Mouse (Mus musculus) embryonic facial prominence, embryonic 15.5 days (tissue): ENCODE results near the gene Nav3. TPM values are rescaled to one million over a fixed set of nuclear protein-coding genes. Genes with fewer than 3 reads are reported as not detected.

Source experiments
- ATAC-seq: fragments of 200-750 bp; cut with Nextera tagmentation; 2 replicates; pipeline ENCODE4 v1.8.0; 2017; ENCODE audit warnings: low read depth, moderate TSS enrichment; ENCODE audit not compliant: insufficient number of reproducible peaks, low FRiP score, low TSS enrichment
- H3K27ac ChIP-seq: fragments of 300-500 bp; sonication (generic); replicated peaks from 2 replicates; pipeline ENCODE4 v1.5.1; 2015; ENCODE audit warnings: mild to moderate bottlenecking, inconsistent platforms
- H3K27me3 ChIP-seq: fragments of 300-500 bp; sonication (generic); 2 replicates; pipeline ENCODE4 v1.6.1; 2015; ENCODE audit warnings: inconsistent platforms
- H3K36me3 ChIP-seq: fragments of 300-500 bp; sonication (generic); 2 replicates; pipeline ENCODE4 v1.6.1; 2015; ENCODE audit warnings: mild to moderate bottlenecking, inconsistent platforms
- H3K4me1 ChIP-seq: fragments of 300-500 bp; sonication (generic); 2 replicates; pipeline ENCODE4 v1.6.1; 2015; ENCODE audit warnings: inconsistent platforms
- H3K4me2 ChIP-seq: fragments of 300-500 bp; sonication (generic); replicated peaks from 2 replicates; pipeline ENCODE4 v1.6.1; 2015; ENCODE audit warnings: mild to moderate bottlenecking, inconsistent platforms
- H3K4me3 ChIP-seq: fragments of 300-500 bp; sonication (generic); replicated peaks from 2 replicates; pipeline ENCODE4 v1.5.1; 2015; ENCODE audit warnings: mild to moderate bottlenecking, inconsistent platforms
- H3K9ac ChIP-seq: fragments of 300-500 bp; sonication (generic); 2 replicates; pipeline ENCODE4 v1.6.1; 2015; ENCODE audit warnings: inconsistent platforms
- H3K9me3 ChIP-seq: fragments of 300-500 bp; sonication (generic); replicated peaks from 2 replicates; pipeline ENCODE4 v1.6.1; 2016; ENCODE audit warnings: inconsistent platforms
- WGBS: fragments of 180-500 bp; shearing (Covaris S2); methylation state at CpG from one replicate; pipeline ENCODE4 v1.1.7; 2015; 5-methylcytosine and 5-hydroxymethylcytosine counted together
- polyA plus RNA-seq: library from polyadenylated mRNA; unstranded; fragments of >200 nt; fragmentation: Nextera tagmentation; extraction: Ambion mirVana; gene quantifications from 2 replicates; pipeline ENCODE4 v1.2.1, GENCODE M21; 2015

The Nav3 gene
- polyA plus RNA-seq, 1 experiment from 2014 or later: 5.6 TPM

DNA sequence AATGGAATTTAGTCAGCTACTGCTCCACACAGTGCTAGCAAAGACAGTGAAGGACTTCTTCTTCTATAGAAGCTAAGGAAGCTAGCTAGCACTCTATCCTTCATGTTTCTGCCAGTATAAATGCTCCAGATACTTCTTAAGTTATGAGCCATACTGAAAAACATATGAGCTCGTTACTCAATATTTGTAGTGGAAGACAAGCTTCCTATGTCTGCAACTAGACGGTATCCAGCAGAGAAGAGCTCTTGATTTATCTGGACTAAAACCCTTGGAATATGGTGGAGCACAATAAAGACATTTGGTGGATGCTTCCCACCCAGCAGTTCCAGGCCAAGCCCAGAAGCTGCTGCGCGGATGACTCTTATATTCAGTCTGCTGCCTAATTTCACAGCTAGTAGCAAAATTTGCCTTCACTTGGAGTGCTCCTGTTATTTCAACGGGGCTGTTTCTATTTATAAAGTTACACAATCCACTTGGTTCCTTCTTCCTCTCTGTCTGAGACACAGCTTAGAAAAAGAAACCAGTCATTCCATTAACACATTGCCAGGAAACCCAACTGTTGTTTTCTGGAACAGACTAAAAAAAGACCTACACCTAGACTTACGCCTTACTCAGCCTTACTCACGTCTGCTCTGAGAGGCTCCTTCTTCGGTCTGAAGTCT lies 470.0 kb downstream of the Nav3 start:
- Histone ChIP-seq H3K36me3 (no peaks in the 10 kb centered on the region), H3K4me1 (no peaks in the 10 kb centered on the region), H3K4me3 (no peak overlapping the region), H3K4me2 (no peak overlapping the region), H3K9me3 (no peaks in the 10 kb centered on the region), H3K27ac (no peak overlapping the region; the same call in 1 of the 2 replicates), H3K9ac (no peak overlapping the region), H3K27me3 (no peaks in the 10 kb centered on the region)
- ATAC-seq: no peak
- 71% methylated on average over 8 of the region's 8 CpGs for WGBS

DNA sequence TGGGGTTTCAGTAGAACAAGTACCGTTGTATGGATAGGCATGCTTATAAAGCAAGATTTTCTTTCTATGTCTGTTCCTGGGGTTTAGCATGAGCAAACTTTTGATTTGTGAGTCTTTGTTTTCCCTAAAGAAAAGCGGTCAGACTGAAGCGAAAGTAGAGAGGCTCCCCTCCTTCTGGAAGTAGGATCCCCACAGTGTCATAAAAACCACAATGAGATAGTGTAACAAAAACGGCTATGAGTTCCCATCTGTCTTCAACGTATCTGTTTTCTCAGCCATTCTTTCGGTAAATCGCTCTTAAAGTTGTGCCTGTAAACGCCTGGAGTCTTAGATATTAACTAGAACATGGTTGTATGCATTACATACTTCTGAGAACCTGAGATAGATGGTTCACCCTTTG lies 479.7 kb downstream of the Nav3 start:
- H3K27me3 ChIP-seq: no peaks in the 10 kb centered on the region
- H3K4me1 ChIP-seq: no peaks in the 10 kb centered on the region
- ATAC-seq: no peak
- H3K9ac ChIP-seq: no peak overlapping the region
- whole genome bisulfite sequencing: 70% methylated on average over 8 of the region's 8 CpGs
- no peaks in the 10 kb centered on the region for H3K9me3 ChIP-seq
- H3K4me2 ChIP-seq: no peak overlapping the region
- H3K36me3 ChIP-seq: no peaks in the 10 kb centered on the region
- H3K27ac ChIP-seq: no peak overlapping the region
- no peak overlapping the region for H3K4me3 ChIP-seq

DNA sequence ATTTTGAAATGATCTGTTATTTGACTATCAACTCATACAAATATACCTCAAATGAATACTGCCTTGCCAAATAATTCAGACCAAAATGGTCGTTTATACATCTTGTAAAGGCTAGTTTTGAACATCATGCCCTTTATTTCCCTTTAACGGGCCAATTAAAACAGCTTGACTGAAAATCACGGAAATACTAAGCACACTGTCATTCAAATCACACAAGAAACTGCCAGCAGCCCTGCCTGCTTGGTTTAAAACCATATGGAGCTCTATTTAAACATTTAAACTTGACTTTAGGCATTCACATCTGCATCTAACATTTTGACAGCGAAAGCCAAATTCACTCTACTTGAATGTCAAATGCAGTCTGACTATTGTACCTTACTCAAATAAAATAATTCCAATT lies 481.8 kb downstream of the Nav3 start:
- H3K27me3 ChIP-seq: no peaks in the 10 kb centered on the region
- H3K4me2 ChIP-seq: no peak overlapping the region
- no peaks in the 10 kb centered on the region for H3K36me3 ChIP-seq
- no peaks in the 10 kb centered on the region for H3K4me1 ChIP-seq
- ATAC-seq: no peak
- 62% methylated on average over 4 of the region's 4 CpGs for WGBS
- no peak overlapping the region for H3K9ac ChIP-seq
- no peak overlapping the region for H3K27ac ChIP-seq
- H3K9me3 ChIP-seq: no peaks in the 10 kb centered on the region
- H3K4me3 ChIP-seq: no peak overlapping the region

DNA sequence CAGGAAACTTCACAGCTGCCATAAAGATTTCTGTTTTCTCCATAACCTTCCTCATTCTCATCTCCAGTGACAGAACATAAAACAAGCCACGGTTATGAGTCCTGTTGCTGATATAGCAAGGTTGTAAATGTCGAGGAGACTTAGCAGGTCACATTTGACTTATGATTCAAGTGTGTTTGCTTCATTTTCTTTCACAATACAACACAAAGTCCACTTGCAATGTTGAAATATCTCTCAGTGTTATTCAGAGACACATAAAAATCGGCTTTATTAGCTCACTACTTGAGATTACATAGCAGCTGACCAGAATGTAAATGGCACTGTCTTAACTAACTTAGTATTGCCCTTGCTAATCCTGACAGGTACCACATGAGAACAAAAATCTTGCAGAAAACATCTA lies 482.5 kb downstream of the Nav3 start:
- no peaks in the 10 kb centered on the region for H3K27me3 ChIP-seq
- 75% methylated on average over 3 of the region's 3 CpGs for WGBS
- H3K36me3 ChIP-seq: no peaks in the 10 kb centered on the region
- H3K4me2 ChIP-seq: no peak overlapping the region
- no peaks in the 10 kb centered on the region for H3K4me1 ChIP-seq
- H3K4me3 ChIP-seq: no peak overlapping the region
- ATAC-seq: no peak
- H3K9ac ChIP-seq: no peak overlapping the region
- H3K27ac ChIP-seq: no peak overlapping the region
- no peaks in the 10 kb centered on the region for H3K9me3 ChIP-seq

DNA sequence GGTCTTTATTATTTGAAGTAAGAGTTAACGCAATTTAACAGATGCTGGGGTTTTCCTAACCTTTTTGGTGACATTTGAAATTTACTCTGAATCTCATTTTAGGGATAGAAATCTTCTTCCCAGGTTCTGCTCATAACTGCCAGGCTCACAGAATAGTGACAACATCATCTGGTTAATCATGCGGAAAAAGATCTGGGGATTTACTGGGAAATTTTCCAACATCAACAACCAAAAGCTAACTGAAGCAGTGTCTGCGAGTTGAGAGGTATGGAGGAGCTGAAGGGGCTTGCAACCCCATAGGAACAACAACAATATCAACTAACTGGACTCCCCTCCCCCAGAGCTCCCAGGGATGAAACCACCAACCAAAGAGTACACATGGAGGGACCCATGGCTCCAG lies 505.7 kb downstream of the Nav3 start:
- no peak overlapping the region for H3K27ac ChIP-seq
- no peak for ATAC-seq
- no peak overlapping the region for H3K9ac ChIP-seq
- H3K4me3 ChIP-seq: no peak overlapping the region
- H3K9me3 ChIP-seq: no peaks in the 10 kb centered on the region
- H3K27me3 ChIP-seq: no peaks in the 10 kb centered on the region
- H3K4me2 ChIP-seq: no peak overlapping the region
- H3K36me3 ChIP-seq: no peaks in the 10 kb centered on the region
- WGBS: 54% methylated on average over 3 of the region's 3 CpGs
- H3K4me1 ChIP-seq: no peaks in the 10 kb centered on the region

DNA sequence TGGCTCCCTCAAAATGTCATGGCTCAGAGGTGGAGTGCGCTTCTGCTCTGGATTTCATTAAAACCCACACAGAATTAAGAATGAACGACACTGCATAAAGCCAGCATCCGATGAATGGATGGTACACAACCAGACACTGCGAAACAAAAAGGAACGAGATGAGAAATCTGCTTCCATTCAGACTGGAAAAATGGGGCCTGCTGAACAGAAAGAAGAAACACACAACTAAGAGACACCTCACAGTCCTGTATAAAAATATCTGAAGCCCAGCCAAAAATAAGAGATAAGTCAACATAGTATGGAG lies 526.7 kb downstream of the Nav3 start:
- Histone ChIP-seq H3K27ac (no peak overlapping the region), H3K36me3 (no peaks in the 10 kb centered on the region), H3K4me2 (0 out of 2 replicates have a peak overlapping the region, but pooled peaks have one; percentile 22), H3K9ac (no peak overlapping the region), H3K4me3 (no peak overlapping the region), H3K9me3 (no peaks in the 10 kb centered on the region), H3K27me3 (no peaks in the 10 kb centered on the region), H3K4me1 (no peaks in the 10 kb centered on the region)
- 26% methylated on average over 5 of the region's 5 CpGs for WGBS
- peak; percentile 24; the same call in 1 of the 2 replicates for ATAC-seq

DNA sequence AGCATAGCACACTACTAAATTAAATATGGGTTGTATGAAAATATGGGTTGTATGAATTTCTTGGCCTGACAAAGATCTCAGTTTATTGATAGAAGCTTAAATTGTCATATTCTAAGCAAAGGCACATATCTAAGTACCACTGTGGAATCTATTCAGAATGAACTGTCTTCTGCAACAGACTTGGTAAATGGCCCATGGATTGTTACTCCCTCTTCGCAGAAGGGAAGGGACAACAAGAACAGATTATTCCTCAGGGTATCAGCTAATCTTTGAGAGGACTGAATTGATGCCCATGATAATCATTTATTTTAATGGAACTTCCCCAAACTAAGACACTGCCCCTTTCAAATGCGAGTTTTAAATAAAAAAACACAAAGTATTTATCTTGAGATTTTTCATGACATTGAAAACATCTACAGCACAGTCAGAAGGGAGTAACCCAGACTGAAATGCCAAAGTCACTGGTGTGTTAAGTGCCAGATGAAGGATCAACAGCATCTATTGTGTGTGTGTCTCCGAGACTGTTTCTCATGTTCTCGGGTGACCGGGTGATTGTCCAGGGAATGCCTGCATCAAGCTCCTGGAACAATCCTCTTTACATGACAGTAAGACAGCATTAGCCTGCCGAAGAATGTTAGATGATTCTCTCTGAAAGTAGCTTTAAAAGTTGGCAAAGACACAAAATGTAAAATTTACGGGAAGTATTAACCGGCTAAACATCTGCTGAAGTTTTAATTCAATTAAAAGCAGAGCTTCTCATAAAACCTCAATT lies 527.3 kb downstream of the Nav3 start:
- Histone ChIP-seq H3K4me2 (peak overlapping the region; percentile 22; the same call in 1 of the 2 replicates), H3K9me3 (no peaks in the 10 kb centered on the region), H3K27me3 (no peaks in the 10 kb centered on the region), H3K27ac (no peak overlapping the region), H3K4me1 (no peaks in the 10 kb centered on the region), H3K9ac (no peak overlapping the region), H3K4me3 (no peak overlapping the region), H3K36me3 (no peaks in the 10 kb centered on the region)
- ATAC-seq: peak; percentile 15; the same call in 1 of the 2 replicates
- 31% methylated on average over 8 of the region's 8 CpGs for WGBS

DNA sequence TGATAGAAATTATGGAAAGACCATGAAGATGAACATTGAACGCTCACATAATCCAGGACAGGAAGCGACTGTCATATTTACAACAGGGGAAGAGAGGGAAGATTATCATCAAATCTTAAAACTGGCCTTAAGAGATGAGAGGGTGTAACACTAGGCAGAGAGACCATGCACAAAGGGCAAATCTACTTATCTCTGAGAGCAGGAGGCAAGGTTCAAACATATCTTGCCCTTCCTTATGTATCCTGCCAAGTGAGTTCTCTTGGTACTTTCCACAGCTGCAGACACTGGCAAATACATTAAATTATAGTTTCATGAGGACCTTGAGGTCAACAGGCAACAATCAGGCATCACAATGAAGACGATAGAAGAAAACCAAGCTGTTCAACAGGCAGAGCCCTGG lies 529.9 kb downstream of the Nav3 start:
- H3K27me3 ChIP-seq: no peaks in the 10 kb centered on the region
- H3K27ac ChIP-seq: no peak overlapping the region
- no peak overlapping the region for H3K4me2 ChIP-seq
- peaks cover 4% of the 10 kb centered on the region; the same call in 1 of the 2 replicates for H3K4me1 ChIP-seq
- H3K9me3 ChIP-seq: no peaks in the 10 kb centered on the region
- no peak for ATAC-seq
- no peak overlapping the region for H3K9ac ChIP-seq
- WGBS: 80% methylated on average over 3 of the region's 3 CpGs
- no peaks in the 10 kb centered on the region for H3K36me3 ChIP-seq
- H3K4me3 ChIP-seq: no peak overlapping the region

DNA sequence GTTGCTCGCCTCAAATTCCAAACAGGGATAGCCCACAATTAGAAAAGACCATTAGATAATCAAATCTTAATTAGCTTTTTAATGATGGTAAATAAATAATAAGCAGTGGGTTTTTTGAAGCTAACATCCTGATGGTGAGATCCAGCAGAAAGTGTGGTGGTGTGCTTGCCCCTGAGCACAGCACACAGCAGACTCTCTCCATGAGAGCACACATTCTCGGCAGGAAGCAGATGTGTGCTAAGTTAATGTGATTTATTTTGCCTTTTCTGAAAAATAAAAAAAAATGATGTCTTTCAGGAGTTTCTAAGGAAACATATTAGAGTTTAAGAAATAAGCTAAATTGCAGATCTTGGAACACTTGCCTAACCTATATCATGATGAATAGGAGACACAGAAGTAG lies 531.9 kb downstream of the Nav3 start:
- Histone ChIP-seq H3K4me1 (peaks cover 7% of the 10 kb centered on the region), H3K9me3 (no peaks in the 10 kb centered on the region), H3K4me2 (no peak overlapping the region), H3K36me3 (no peaks in the 10 kb centered on the region), H3K4me3 (no peak overlapping the region), H3K9ac (no peak overlapping the region), H3K27me3 (no peaks in the 10 kb centered on the region), H3K27ac (no peak overlapping the region)
- no peak for ATAC-seq
- 65% methylated on average over 2 of the region's 2 CpGs for WGBS

DNA sequence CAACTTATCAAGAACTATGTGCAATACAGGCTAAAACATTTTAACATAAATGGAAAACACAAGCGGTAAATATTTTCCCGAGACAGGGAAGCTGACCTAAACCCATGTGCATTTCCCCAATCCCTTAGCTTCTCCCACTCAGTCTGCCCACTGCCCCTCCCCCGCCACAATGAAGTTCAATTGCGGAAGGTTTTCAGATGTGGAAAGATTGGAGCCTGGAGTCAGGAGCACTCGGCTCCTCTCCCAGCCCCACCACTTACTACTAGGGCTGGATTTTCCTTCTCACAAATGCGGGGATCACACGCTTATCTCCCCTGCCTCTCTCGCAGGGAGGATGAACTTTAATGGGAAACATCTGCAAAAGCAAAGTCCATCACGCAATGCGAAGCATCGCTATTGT lies 534.6 kb downstream of the Nav3 start:
- H3K4me3 ChIP-seq: peak overlapping the region; percentile 24
- ATAC-seq: peak; percentile 64; the same call in 1 of the 2 replicates
- no peaks in the 10 kb centered on the region for H3K36me3 ChIP-seq
- H3K4me2 ChIP-seq: peak overlapping the region; percentile 41
- H3K4me1 ChIP-seq: peaks cover 7% of the 10 kb centered on the region
- no peak overlapping the region for H3K27ac ChIP-seq
- H3K9me3 ChIP-seq: no peaks in the 10 kb centered on the region
- 26% methylated on average over 11 of the region's 11 CpGs for WGBS
- H3K9ac ChIP-seq: no peak overlapping the region
- H3K27me3 ChIP-seq: no peaks in the 10 kb centered on the region

DNA sequence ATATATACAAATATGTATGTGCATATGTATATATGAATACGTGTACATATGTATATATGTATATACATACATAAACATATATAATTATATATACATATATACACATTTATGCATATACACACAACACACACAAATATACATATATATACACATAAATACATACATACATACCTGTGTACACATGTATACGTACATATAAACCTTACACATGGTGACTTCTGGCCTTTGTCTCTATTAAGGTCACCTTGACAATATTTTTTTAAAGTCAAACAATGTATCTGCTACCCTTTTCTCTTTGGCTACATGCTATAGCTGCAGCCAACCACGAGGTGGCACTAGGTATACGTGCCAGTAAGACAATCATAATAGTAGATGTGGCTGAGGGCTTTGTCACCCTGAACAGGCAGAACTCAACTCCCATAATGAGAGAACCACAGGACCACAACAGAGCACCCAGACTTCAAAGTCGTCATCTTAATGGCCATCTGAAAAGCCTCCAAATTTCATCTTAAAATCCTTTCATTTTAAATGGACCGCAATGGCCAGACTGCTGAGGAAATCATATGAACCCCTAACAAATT lies 535.3 kb downstream of the Nav3 start:
- no peak for ATAC-seq
- no peak overlapping the region for H3K27ac ChIP-seq
- H3K4me1 ChIP-seq: peaks cover 7% of the 10 kb centered on the region
- H3K36me3 ChIP-seq: no peaks in the 10 kb centered on the region
- H3K27me3 ChIP-seq: no peaks in the 10 kb centered on the region
- no peak overlapping the region for H3K9ac ChIP-seq
- WGBS: 12% methylated on average over 6 of the region's 6 CpGs
- peak overlapping the region; percentile 24 for H3K4me3 ChIP-seq
- no peaks in the 10 kb centered on the region for H3K9me3 ChIP-seq
- H3K4me2 ChIP-seq: peak overlapping the region; percentile 41
